Mouse (Mus musculus): ENCODE data around the gene Mau2. TPM values are rescaled to one million over a fixed set of nuclear protein-coding genes. Genes with fewer than 3 reads are reported as not detected.
A peak's percentile ranks its signal among the peaks of the same experiment; 100 is the strongest.
"Not testable (repeated sequence)": the region's sequence is repeated elsewhere in the genome, so short reads cannot be mapped to it uniquely, and the experiment has no call there.

Gene Mau2
- polyA plus RNA-seq, 1 experiment, result 1.5 TPM

GRCm38 (mm10) chr8:70073682-70074081, 31.1 kb upstream of the Mau2 start:
- Histone ChIP-seq H3K4me3 (replicated peaks) (no peak overlapping the region), H3K4me1 (ENCODE audit: control insufficient read depth) (peaks cover 13% of the 10 kb centered on the region), H3K27me3 (ENCODE audit: control insufficient read depth) (0 out of 2 replicates have a peak, but pooled peaks cover 2% of the 10 kb centered on the region), H3K9me3 (ENCODE audit: control insufficient read depth, low read length) (no peaks in the 10 kb centered on the region), H3K36me3 (ENCODE audit: control insufficient read depth) (peaks cover 35% of the 10 kb centered on the region)
- TF ChIP-seq TAL1 (IDR thresholded peaks at IDR 0.05; ENCODE audit: low read length) (no peak), GATA1 (IDR thresholded peaks at IDR 0.05; ENCODE audit: low read length) (no peak)

- H3K9me3 ChIP-seq (ENCODE audit: control insufficient read depth, low read length), result no peaks in the 10 kb centered on the region
- peaks cover 13% of the 10 kb centered on the region for H3K4me1 ChIP-seq (ENCODE audit: control insufficient read depth)
- TF ChIP-seq GATA1 (IDR thresholded peaks at IDR 0.05; ENCODE audit: low read length) (no peak), TAL1 (IDR thresholded peaks at IDR 0.05; ENCODE audit: low read length) (no peak)
- H3K27me3 ChIP-seq (ENCODE audit: control insufficient read depth), result 0 out of 2 replicates have a peak, but pooled peaks cover 2% of the 10 kb centered on the region
- peak overlapping the region; percentile 39 for H3K4me3 ChIP-seq (replicated peaks)
- H3K36me3 ChIP-seq (ENCODE audit: control insufficient read depth), result peaks cover 40% of the 10 kb centered on the region
Observed at GRCm38 (mm10) chr8:70073120-70073519, 30.6 kb upstream of the Mau2 start.

GRCm38 (mm10) chr8:70072441-70073069, 30.0 kb upstream of the Mau2 start, which contains the start of gene Tm6sf2:
Tm6sf2 (plus strand) TSS chr8:70072924.
- peaks cover 45% of the 10 kb centered on the region for H3K36me3 ChIP-seq (ENCODE audit: control insufficient read depth)
- no peak for TF ChIP-seq TAL1 (IDR thresholded peaks at IDR 0.05; ENCODE audit: low read length)
- no peak for TF ChIP-seq GATA1 (IDR thresholded peaks at IDR 0.05; ENCODE audit: low read length)
- H3K4me3 ChIP-seq (replicated peaks), result peak within 1 kb of the TSS; percentile 39
- peaks cover 13% of the 10 kb centered on the region for H3K4me1 ChIP-seq (ENCODE audit: control insufficient read depth)
- H3K9me3 ChIP-seq (ENCODE audit: control insufficient read depth, low read length), result no peaks in the 10 kb centered on the region
- H3K27me3 ChIP-seq (ENCODE audit: control insufficient read depth), result 0 out of 2 replicates have a peak, but pooled peaks cover 2% of the 10 kb centered on the region

- TF ChIP-seq TAL1 (IDR thresholded peaks at IDR 0.05; ENCODE audit: low read length), result no peak
- TF ChIP-seq GATA1 (IDR thresholded peaks at IDR 0.05; ENCODE audit: low read length), result no peak
- H3K36me3 ChIP-seq (ENCODE audit: control insufficient read depth), result peaks cover 49% of the 10 kb centered on the region
Observed at GRCm38 (mm10) chr8:70071836-70072440, 29.4 kb upstream of the Mau2 start.

GRCm38 (mm10) chr8:70057721-70058120, 15.2 kb upstream of the Mau2 start:
- TF ChIP-seq GATA1 (IDR thresholded peaks at IDR 0.05; ENCODE audit: low read length) (no peak), TAL1 (IDR thresholded peaks at IDR 0.05; ENCODE audit: low read length) (no peak)
- H3K4me3 ChIP-seq (replicated peaks), result no peak overlapping the region
- H3K4me1 ChIP-seq (ENCODE audit: control insufficient read depth), result no peaks in the 10 kb centered on the region
- H3K9me3 ChIP-seq (ENCODE audit: control insufficient read depth, low read length), result no peaks in the 10 kb centered on the region
- no peaks in the 10 kb centered on the region for H3K27me3 ChIP-seq (ENCODE audit: control insufficient read depth)
- peaks cover 91% of the 10 kb centered on the region for H3K36me3 ChIP-seq (ENCODE audit: control insufficient read depth)

More at GRCm38 (mm10) chr8:70071836-70072440, 29.4 kb upstream of the Mau2 start:
- peaks cover 13% of the 10 kb centered on the region for H3K4me1 ChIP-seq (ENCODE audit: control insufficient read depth)
- no peaks in the 10 kb centered on the region for H3K9me3 ChIP-seq (ENCODE audit: control insufficient read depth, low read length)
- H3K27me3 ChIP-seq (ENCODE audit: control insufficient read depth), result 0 out of 2 replicates have a peak, but pooled peaks cover 2% of the 10 kb centered on the region
- H3K4me3 ChIP-seq (replicated peaks), result no peak overlapping the region

GRCm38 (mm10) chr8:70050434-70050833, 7.9 kb upstream of the Mau2 start:
- not testable (repeated sequence) for H3K4me1 ChIP-seq (ENCODE audit: control insufficient read depth); H3K4me3 ChIP-seq (replicated peaks); H3K27me3 ChIP-seq (ENCODE audit: control insufficient read depth); H3K9me3 ChIP-seq (ENCODE audit: control insufficient read depth, low read length)
- H3K36me3 ChIP-seq (ENCODE audit: control insufficient read depth), result peaks cover 68% of the 10 kb centered on the region

- Histone ChIP-seq H3K36me3 (ENCODE audit: control insufficient read depth) (peaks cover 62% of the 10 kb centered on the region), H3K4me1 (ENCODE audit: control insufficient read depth) (peaks cover 2% of the 10 kb centered on the region), H3K9me3 (ENCODE audit: control insufficient read depth, low read length) (no peaks in the 10 kb centered on the region), H3K4me3 (replicated peaks) (no peak overlapping the region), H3K27me3 (ENCODE audit: control insufficient read depth) (no peaks in the 10 kb centered on the region)
- no peak for TF ChIP-seq TAL1 (IDR thresholded peaks at IDR 0.05; ENCODE audit: low read length)
- no peak for TF ChIP-seq GATA1 (IDR thresholded peaks at IDR 0.05; ENCODE audit: low read length)
Observed at GRCm38 (mm10) chr8:70049662-70050061, 7.1 kb upstream of the Mau2 start.

GRCm38 (mm10) chr8:70043996-70044395, 1.5 kb upstream of the Mau2 start:
- TF ChIP-seq TAL1 (IDR thresholded peaks at IDR 0.05; ENCODE audit: low read length), result no peak
- no peak for TF ChIP-seq GATA1 (IDR thresholded peaks at IDR 0.05; ENCODE audit: low read length)
- Histone ChIP-seq H3K4me1 (ENCODE audit: control insufficient read depth) (peaks cover 47% of the 10 kb centered on the region), H3K9me3 (ENCODE audit: control insufficient read depth, low read length) (no peaks in the 10 kb centered on the region), H3K4me3 (replicated peaks) (peak overlapping the region; percentile 80), H3K36me3 (ENCODE audit: control insufficient read depth) (peaks cover 27% of the 10 kb centered on the region), H3K27me3 (ENCODE audit: control insufficient read depth) (no peaks in the 10 kb centered on the region)

- no peaks in the 10 kb centered on the region for H3K27me3 ChIP-seq (ENCODE audit: control insufficient read depth)
- peaks cover 30% of the 10 kb centered on the region for H3K36me3 ChIP-seq (ENCODE audit: control insufficient read depth)
- H3K9me3 ChIP-seq (ENCODE audit: control insufficient read depth, low read length), result no peaks in the 10 kb centered on the region
- peaks cover 58% of the 10 kb centered on the region for H3K4me1 ChIP-seq (ENCODE audit: control insufficient read depth)
- H3K4me3 ChIP-seq (replicated peaks), result peak overlapping the region; percentile 80
- TF ChIP-seq TAL1 (IDR thresholded peaks at IDR 0.05; ENCODE audit: low read length) (no peak), GATA1 (IDR thresholded peaks at IDR 0.05; ENCODE audit: low read length) (no peak)
Observed at GRCm38 (mm10) chr8:70041885-70042546, 518 bp downstream of the Mau2 start.

Data from erythroblast, embryonic 14.5 days (primary cell).